Mouse (Mus musculus) embryonic fibroblast, embryonic 13.5 days (primary cell): ENCODE measurements at regions not wholly inside any gene's neighbourhood (a gene's known extent, or its start where the extent isn't known, plus 50 kb on each side); places are given as distances from the start of the nearest gene placed in this dataset.

Experiments used
- H3K27ac ChIP-seq: 2 replicates; pipeline ENCODE4 v1.5.1; 2012; ENCODE audit warnings: low read length, control low read depth, inconsistent platforms; ENCODE audit not compliant: insufficient read depth
- H3K4me1 ChIP-seq: 2 replicates; pipeline ENCODE4 v1.6.1; 2011; ENCODE audit warnings: low read length; ENCODE audit not compliant: control insufficient read depth, insufficient read depth
- H3K4me3 ChIP-seq: 2 replicates; pipeline ENCODE4 v1.5.1; 2011; ENCODE audit warnings: mild to moderate bottlenecking, control low read depth, low read length; ENCODE audit not compliant: insufficient read depth
- CTCF ChIP-seq: IDR thresholded peaks from 2 replicates; pipeline ENCODE4 v1.5.1; 2011; ENCODE audit warnings: mild to moderate bottlenecking, control low read depth, low read length, moderate library complexity, borderline replicate concordance; ENCODE audit not compliant: insufficient read depth
- POLR2A ChIP-seq: IDR thresholded peaks from 2 replicates; pipeline ENCODE4 v1.6.1; 2011; ENCODE audit warnings: low read depth, mild to moderate bottlenecking, control low read depth, low read length, moderate library complexity

DNA sequence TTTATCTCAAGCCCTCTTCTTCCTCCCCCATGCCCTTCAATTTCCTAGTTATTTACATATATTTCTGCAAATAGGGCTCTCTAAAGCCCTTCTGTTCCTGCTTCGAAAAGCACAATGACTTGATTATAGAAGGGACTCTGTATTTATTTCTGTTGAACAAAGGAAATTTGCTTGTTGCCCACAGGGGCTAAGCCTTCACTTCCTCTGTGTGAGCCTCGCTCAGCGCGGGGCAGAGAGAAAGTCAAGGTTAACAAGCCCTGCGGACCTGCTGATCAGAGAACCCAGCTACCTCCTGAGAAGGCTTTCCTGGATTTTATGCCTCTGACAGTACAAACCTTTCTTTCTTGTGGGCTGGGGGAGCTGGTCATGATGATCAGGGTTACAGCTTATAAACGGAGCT is 136.0 kb downstream of the 1500009L16Rik start:
- Histone ChIP-seq H3K4me1 (no peaks in the 10 kb centered on the region), H3K27ac (no peak overlapping the region), H3K4me3 (no peak overlapping the region)
- TF ChIP-seq POLR2A (no peak), CTCF (no peak)

DNA sequence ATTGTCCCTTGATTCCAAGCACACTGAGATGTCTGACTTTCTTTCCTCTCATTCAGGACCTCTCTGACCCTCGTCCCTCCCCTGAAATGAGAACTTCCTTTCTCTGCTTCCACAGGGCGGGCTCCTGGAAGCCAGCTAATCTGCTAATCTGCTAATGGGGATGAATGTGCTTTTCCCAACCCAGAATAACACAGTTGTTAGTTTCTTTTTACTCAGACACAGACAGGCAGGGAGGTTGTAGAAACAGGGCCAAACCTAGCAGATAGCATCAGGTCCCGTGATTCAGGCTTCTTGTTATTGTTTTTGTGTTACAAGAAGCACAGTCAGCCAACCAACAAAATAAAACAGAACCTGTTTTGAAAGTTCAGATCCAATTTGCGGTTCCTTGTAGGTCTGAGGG is 137.0 kb downstream of the 1500009L16Rik start:
- no peak overlapping the region for H3K4me3 ChIP-seq
- H3K4me1 ChIP-seq: no peaks in the 10 kb centered on the region
- no peak overlapping the region for H3K27ac ChIP-seq
- no peak for TF ChIP-seq POLR2A

DNA sequence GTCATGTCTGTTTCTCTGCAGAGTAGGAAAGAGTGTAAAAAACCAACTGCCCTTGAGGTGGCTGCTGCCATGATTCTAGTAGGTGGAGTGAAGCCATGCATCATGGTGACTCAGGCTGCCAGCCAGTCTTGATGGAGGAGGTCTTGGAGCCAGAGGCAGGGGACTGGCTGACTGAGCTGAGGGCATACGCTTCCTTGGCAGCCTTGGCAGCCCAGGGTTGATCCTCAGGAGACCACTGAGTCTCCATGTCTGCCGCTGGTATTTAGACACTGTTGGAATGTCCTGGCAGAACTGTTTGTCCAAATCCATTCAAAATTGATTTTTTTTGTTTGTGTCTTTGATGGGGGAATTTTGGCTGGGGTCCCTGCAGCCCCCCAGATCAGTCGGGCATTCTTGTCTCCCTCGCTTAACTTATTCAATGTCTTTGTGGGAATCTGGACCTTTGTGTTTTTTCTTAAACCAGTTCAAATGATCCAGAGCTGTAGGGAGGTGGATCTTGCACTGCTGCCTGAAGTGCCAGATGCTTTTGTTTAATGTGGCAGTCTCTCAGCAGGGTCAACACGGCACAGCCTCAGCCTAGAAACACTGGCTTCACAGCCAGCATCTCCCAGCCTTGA is 139.0 kb downstream of the 1500009L16Rik start:
- Histone ChIP-seq H3K27ac (peak overlapping the region; percentile 4; the same call in 1 of the 2 replicates), H3K4me1 (no peaks in the 10 kb centered on the region), H3K4me3 (no peak overlapping the region)
- no peak for TF ChIP-seq POLR2A
- no peak for TF ChIP-seq CTCF

DNA sequence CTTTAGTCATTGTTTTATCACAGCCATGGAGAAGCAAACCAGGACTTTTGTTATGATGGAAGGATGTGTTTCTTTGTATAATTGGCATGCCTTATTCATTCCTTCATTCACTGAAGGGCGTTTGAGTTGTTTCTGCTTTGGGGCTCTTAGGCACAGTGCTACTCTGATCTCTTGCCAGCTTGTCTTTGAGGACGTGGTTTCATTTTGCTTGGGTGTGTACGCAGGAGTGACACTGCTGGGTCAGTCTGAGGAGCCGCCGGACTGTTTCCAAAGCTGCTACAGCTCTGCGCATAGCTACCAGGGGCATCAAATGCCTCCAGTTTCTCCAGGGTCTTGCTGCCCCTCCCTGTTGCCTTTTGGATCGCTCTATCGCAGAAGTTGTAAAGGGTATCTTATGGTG is 141.9 kb downstream of the 1500009L16Rik start:
- TF ChIP-seq CTCF: no peak
- TF ChIP-seq POLR2A: no peak
- Histone ChIP-seq H3K4me3 (no peak overlapping the region), H3K4me1 (no peaks in the 10 kb centered on the region), H3K27ac (no peak overlapping the region)

DNA sequence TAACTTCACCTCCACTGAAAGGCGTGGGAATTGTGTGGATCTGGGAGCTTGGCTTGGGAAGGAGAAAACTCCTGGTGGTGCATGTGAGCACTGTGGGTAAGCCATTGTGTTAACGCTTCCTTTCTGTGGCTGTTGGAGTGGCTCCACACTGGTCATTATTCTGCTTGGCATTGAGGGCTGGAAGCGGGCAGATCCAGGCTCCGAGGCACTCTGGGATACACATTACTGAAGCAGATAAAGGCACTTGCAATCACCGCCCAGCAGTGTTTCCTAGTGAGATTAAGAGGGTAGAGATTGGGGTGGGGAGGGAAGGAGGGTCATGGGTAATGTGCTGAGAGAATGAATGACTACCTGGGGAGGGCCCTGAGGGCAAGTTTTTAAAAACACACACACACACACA is 143.3 kb downstream of the 1500009L16Rik start:
- TF ChIP-seq CTCF (no peak), POLR2A (no peak)
- no peaks in the 10 kb centered on the region for H3K4me1 ChIP-seq
- H3K27ac ChIP-seq: no peak overlapping the region
- no peak overlapping the region for H3K4me3 ChIP-seq

DNA sequence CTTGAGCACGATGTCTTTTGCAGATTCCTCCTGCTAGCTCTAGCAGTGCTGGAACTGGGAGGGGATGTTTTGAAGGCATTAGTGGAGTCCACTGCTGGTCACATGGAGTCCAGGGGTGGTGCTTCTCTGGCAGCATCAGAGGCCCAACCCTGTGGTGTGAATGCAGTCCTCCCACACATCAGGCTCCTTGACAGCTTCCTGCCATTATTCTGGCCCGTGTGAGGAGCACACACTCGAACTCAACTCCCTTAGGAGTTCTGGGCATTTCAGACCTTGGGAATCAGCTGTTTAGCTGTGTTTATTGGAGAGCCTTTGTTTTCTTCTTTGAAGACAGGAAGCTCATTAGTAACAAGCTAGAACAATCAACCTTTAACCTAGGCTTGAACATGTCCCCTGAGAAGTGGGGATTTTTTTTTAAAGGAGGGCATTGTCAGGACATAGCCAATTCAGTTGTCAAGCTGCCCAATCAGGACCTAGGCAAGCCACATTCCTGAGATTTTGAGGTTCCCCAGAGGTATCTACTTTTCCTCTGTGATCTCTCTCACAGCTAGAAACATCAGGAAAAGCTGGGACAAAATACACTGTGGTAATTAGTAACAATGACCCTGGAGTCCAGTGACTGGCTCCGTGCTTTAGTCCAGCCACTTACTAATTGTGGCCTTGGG is 149.2 kb downstream of the 1500009L16Rik start:
- no peak overlapping the region for H3K4me3 ChIP-seq
- no peak for TF ChIP-seq CTCF
- TF ChIP-seq POLR2A: no peak
- H3K27ac ChIP-seq: peak overlapping the region; percentile 82
- 0 out of 2 replicates have a peak, but pooled peaks cover 2% of the 10 kb centered on the region for H3K4me1 ChIP-seq

DNA sequence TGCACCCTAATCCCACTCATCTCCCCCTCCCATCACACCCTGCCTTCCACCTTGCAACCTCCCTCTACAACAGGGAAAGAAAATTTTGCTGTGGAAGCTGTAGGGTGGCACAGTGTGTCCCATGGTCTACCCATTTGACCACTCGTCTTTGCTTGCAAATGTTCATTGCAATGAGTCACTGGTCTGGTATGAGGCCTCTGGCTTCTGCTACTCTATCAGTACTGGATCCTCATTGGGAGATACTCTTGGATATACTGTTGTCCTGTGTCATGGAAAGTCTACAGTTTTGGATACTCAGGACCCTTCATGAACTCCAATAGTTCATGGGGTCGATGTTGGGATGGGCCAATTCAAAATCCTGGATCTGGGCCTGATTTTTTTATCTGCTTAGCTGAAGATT is 156.1 kb downstream of the 1500009L16Rik start:
- Histone ChIP-seq H3K27ac (peak overlapping the region; percentile 82), H3K4me3 (no peak overlapping the region), H3K4me1 (peaks cover 19% of the 10 kb centered on the region)
- TF ChIP-seq POLR2A (no peak), CTCF (no peak)

DNA sequence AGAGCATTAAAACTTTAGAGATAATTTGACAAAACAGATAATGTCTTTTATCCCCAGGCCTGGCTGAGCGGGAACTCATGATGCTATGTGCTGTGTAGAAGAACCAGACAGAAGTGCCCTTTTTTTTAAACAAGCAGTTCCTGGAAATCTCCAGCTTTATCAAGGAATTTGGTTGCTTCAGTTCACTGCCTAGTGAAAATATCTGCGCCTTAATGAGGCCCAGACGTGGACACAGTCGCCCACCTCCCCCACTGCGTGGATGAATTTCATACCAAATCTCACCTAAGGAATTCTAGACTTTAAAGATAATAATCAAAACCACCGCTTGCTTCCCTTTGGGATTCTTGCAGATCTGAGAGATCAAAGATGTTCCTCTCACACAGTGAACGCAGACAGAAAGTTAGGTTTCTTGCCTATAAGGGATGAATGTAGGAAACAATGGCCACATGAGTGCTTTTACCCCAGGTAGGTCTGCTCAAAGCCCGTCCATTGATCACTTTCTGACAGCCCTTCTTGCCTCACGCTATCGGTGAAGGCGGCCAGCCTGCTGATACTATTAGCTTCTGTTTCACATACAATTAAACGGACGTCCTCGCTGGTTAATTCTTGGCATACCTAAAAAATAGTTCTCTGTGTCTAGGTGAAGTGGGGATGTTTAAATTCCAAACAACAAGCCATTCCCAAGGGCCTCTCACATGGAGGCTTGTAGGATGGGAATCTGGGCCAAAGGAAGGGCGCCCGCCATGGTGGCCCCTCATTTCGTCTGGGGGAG is 159.6 kb downstream of the 1500009L16Rik start:
- TF ChIP-seq CTCF (no peak), POLR2A (no peak)
- no peak overlapping the region for H3K4me3 ChIP-seq
- peaks cover 19% of the 10 kb centered on the region for H3K4me1 ChIP-seq
- peak overlapping the region; percentile 87 for H3K27ac ChIP-seq

DNA sequence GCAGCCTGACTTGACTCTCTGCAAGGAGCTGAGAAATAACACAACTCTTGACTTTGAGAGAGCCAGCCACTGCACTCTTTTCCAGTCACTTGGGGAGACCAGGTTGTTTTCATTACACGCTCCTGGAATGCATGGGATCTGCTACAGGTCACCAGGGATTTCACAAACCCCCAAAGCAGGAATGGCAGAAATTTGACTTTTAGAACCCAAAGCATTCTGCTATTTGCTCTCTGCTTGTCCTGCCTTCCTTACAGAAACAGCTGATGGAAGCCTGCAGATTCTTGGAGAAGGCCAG is 160.2 kb downstream of the 1500009L16Rik start:
- Histone ChIP-seq H3K27ac (peak overlapping the region; percentile 87), H3K4me3 (no peak overlapping the region), H3K4me1 (peaks cover 19% of the 10 kb centered on the region)
- no peak for TF ChIP-seq CTCF
- no peak for TF ChIP-seq POLR2A

DNA sequence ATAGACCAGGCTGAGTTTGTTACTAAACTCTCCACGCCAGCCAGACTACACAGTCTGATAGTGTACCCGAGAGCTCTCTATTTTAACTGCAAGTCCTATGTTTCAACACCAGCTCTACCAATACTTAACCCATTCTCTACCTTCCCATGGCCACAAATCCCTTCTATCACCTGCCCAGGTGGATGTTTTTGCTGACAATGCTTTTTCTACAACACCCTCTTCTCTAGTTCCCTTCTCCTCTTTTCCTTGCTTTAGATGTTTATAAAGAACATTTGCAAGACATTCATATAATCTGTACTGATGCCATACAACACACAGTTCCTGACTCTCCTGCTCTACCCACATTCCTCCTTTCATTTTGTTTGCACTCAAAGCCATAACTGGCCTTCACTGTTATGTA is 161.9 kb downstream of the 1500009L16Rik start:
- H3K4me3 ChIP-seq: no peak overlapping the region
- TF ChIP-seq POLR2A (no peak), CTCF (no peak)
- H3K4me1 ChIP-seq: peaks cover 15% of the 10 kb centered on the region
- no peak overlapping the region for H3K27ac ChIP-seq

DNA sequence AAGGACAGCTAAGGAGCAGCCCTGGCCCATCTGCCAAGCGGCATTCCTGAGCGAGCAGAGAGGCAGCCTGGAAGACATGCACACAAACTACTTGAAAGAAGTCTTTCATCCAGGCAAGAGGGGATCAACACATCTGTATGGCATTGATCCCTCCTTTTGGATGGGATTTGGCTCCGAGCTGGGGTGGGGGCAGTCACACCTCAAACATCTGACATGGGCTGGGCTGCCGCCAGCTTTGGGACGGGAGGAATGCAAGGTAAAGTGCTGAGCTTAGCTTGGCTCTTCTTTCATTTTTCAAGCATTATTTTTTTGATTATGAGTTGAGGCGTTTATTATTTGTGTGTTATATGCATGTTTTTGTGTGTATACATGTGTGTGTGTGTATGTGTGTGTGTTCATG is 165.9 kb downstream of the 1500009L16Rik start:
- H3K4me1 ChIP-seq: no peaks in the 10 kb centered on the region; the same call in 1 of the 2 replicates
- TF ChIP-seq POLR2A (no peak), CTCF (no peak)

More for the DNA sequence above, 165.9 kb downstream of the 1500009L16Rik start:
- Histone ChIP-seq H3K27ac (no peak overlapping the region), H3K4me3 (no peak overlapping the region)
